Mouse (Mus musculus): ENCODE measurements around the gene Prpf31. TPM values are rescaled to one million over a fixed set of nuclear protein-coding genes. Genes with fewer than 3 reads are reported as not detected.
A peak's percentile ranks its signal among the peaks of the same experiment; 100 is the strongest.

Gene Prpf31
- polyA plus RNA-seq, 1 experiment from 2014 or later, result 79.5 TPM

GRCm38 (mm10) chr7:3666921-3667391 lies 37.2 kb downstream of the Prpf31 start:
- WGBS, result 19% methylated on average over 14 of the region's 14 CpGs
- Histone ChIP-seq H3K4me3 (replicated peaks; ENCODE audit: low read length) (no peak overlapping the region), H3K4me1 (replicated peaks; ENCODE audit: control insufficient read depth, insufficient read depth, low read length) (peaks cover 15% of the 10 kb centered on the region), H3K27me3 (ENCODE audit: control insufficient read depth, insufficient read depth, low read length) (no peaks in the 10 kb centered on the region), H3K9me3 (ENCODE audit: control insufficient read depth, low read length) (no peaks in the 10 kb centered on the region), H3K36me3 (replicated peaks; ENCODE audit: control insufficient read depth, insufficient read depth) (peaks cover 13% of the 10 kb centered on the region), H3K27ac (no peak overlapping the region), H3K4me2 (replicated peaks) (no peak overlapping the region), H3K9ac (no peak overlapping the region)
- no peak for ATAC-seq (ENCODE audit: low FRiP score)
- DNase-seq (ENCODE audit: low spot score), result no peak

GRCm38 (mm10) chr7:3674507-3675227 lies 44.9 kb downstream of the Prpf31 start:
- Histone ChIP-seq H3K9ac (no peak overlapping the region), H3K4me1 (replicated peaks; ENCODE audit: control insufficient read depth, insufficient read depth, low read length) (no peaks in the 10 kb centered on the region), H3K4me3 (replicated peaks; ENCODE audit: low read length) (no peak overlapping the region), H3K36me3 (replicated peaks; ENCODE audit: control insufficient read depth, insufficient read depth) (peaks cover 15% of the 10 kb centered on the region), H3K27me3 (ENCODE audit: control insufficient read depth, insufficient read depth, low read length) (no peaks in the 10 kb centered on the region), H3K27ac (no peak overlapping the region), H3K4me2 (replicated peaks) (no peak overlapping the region), H3K9me3 (ENCODE audit: control insufficient read depth, low read length) (no peaks in the 10 kb centered on the region)
- DNase-seq (ENCODE audit: low spot score), result peak; percentile 90
- peak; percentile 87 for ATAC-seq (ENCODE audit: low FRiP score)
- whole genome bisulfite sequencing, result 71% methylated on average over 10 of the region's 10 CpGs

GRCm38 (mm10) chr7:3675228-3675548 lies 45.4 kb downstream of the Prpf31 start:
- Histone ChIP-seq H3K27me3 (ENCODE audit: control insufficient read depth, insufficient read depth, low read length) (no peaks in the 10 kb centered on the region), H3K27ac (no peak overlapping the region), H3K9me3 (ENCODE audit: control insufficient read depth, low read length) (no peaks in the 10 kb centered on the region), H3K36me3 (replicated peaks; ENCODE audit: control insufficient read depth, insufficient read depth) (peaks cover 21% of the 10 kb centered on the region), H3K4me3 (replicated peaks; ENCODE audit: low read length) (no peak overlapping the region), H3K4me1 (replicated peaks; ENCODE audit: control insufficient read depth, insufficient read depth, low read length) (no peaks in the 10 kb centered on the region), H3K4me2 (replicated peaks) (no peak overlapping the region), H3K9ac (no peak overlapping the region)
- DNase-seq (ENCODE audit: low spot score), result no peak
- WGBS, result 74% methylated on average over 3 of the region's 3 CpGs
- ATAC-seq (ENCODE audit: low FRiP score), result no peak; the same call in 1 of the 2 replicates

GRCm38 (mm10) chr7:3676371-3676770 lies 46.6 kb downstream of the Prpf31 start:
- no peak overlapping the region for H3K4me3 ChIP-seq (replicated peaks; ENCODE audit: low read length)
- no peak overlapping the region for H3K4me2 ChIP-seq (replicated peaks)
- 91% methylated on average over 12 of the region's 12 CpGs for WGBS
- H3K27ac ChIP-seq, result no peak overlapping the region
- peaks cover 29% of the 10 kb centered on the region for H3K36me3 ChIP-seq (replicated peaks; ENCODE audit: control insufficient read depth, insufficient read depth)
- DNase-seq (ENCODE audit: low spot score) (no peak), ATAC-seq (ENCODE audit: low FRiP score) (no peak)
- no peaks in the 10 kb centered on the region for H3K27me3 ChIP-seq (ENCODE audit: control insufficient read depth, insufficient read depth, low read length)
- H3K9me3 ChIP-seq (ENCODE audit: control insufficient read depth, low read length), result no peaks in the 10 kb centered on the region
- H3K4me1 ChIP-seq (replicated peaks; ENCODE audit: control insufficient read depth, insufficient read depth, low read length), result no peaks in the 10 kb centered on the region
- no peak overlapping the region for H3K9ac ChIP-seq

GRCm38 (mm10) chr7:3677342-3677741 lies 47.6 kb downstream of the Prpf31 start, which contains the start of gene Tmc4:
Gene Tmc4 (minus strand): TSS chr7:3677553.
- Histone ChIP-seq H3K4me1 (replicated peaks; ENCODE audit: control insufficient read depth, insufficient read depth, low read length) (no peaks in the 10 kb centered on the region), H3K36me3 (replicated peaks; ENCODE audit: control insufficient read depth, insufficient read depth) (peaks cover 31% of the 10 kb centered on the region), H3K4me3 (replicated peaks; ENCODE audit: low read length) (no peak within 1 kb of the TSS), H3K27ac (no peak within 1 kb of the TSS), H3K4me2 (replicated peaks) (no peak within 1 kb of the TSS), H3K9me3 (ENCODE audit: control insufficient read depth, low read length) (no peaks in the 10 kb centered on the region), H3K9ac (no peak within 1 kb of the TSS), H3K27me3 (ENCODE audit: control insufficient read depth, insufficient read depth, low read length) (no peaks in the 10 kb centered on the region)
- DNase-seq (ENCODE audit: low spot score) (no peak), ATAC-seq (ENCODE audit: low FRiP score) (no peak)
- WGBS, result 65% methylated on average over 9 of the region's 9 CpGs

- Histone ChIP-seq H3K36me3 (replicated peaks; ENCODE audit: control insufficient read depth, insufficient read depth) (peaks cover 63% of the 10 kb centered on the region), H3K4me2 (replicated peaks) (no peak overlapping the region), H3K4me1 (replicated peaks; ENCODE audit: control insufficient read depth, insufficient read depth, low read length) (peaks cover 10% of the 10 kb centered on the region; the same call in 1 of the 2 replicates), H3K9me3 (ENCODE audit: control insufficient read depth, low read length) (no peaks in the 10 kb centered on the region), H3K27me3 (ENCODE audit: control insufficient read depth, insufficient read depth, low read length) (no peaks in the 10 kb centered on the region), H3K9ac (no peak overlapping the region), H3K4me3 (replicated peaks; ENCODE audit: low read length) (no peak overlapping the region), H3K27ac (peak overlapping the region; percentile 73)
- 48% methylated on average over 10 of the region's 10 CpGs for WGBS
- DNase-seq (ENCODE audit: low spot score), result peak; percentile 53
- peak; percentile 76 for ATAC-seq (ENCODE audit: low FRiP score)
These were observed 54.2 kb downstream of the Prpf31 start for GRCm38 (mm10) chr7:3683908-3684550.

- WGBS, result 67% methylated on average over 8 of the region's 8 CpGs
- Histone ChIP-seq H3K27me3 (ENCODE audit: control insufficient read depth, insufficient read depth, low read length) (no peaks in the 10 kb centered on the region), H3K4me1 (replicated peaks; ENCODE audit: control insufficient read depth, insufficient read depth, low read length) (peaks cover 10% of the 10 kb centered on the region; the same call in 1 of the 2 replicates), H3K9ac (no peak overlapping the region), H3K36me3 (replicated peaks; ENCODE audit: control insufficient read depth, insufficient read depth) (peaks cover 62% of the 10 kb centered on the region), H3K27ac (peak overlapping the region; percentile 73), H3K4me2 (replicated peaks) (no peak overlapping the region), H3K4me3 (replicated peaks; ENCODE audit: low read length) (no peak overlapping the region), H3K9me3 (ENCODE audit: control insufficient read depth, low read length) (no peaks in the 10 kb centered on the region)
- no peak for ATAC-seq (ENCODE audit: low FRiP score)
- DNase-seq (ENCODE audit: low spot score), result no peak
These were observed 54.9 kb downstream of the Prpf31 start for GRCm38 (mm10) chr7:3684698-3685097.

GRCm38 (mm10) chr7:3685400-3686187 lies 55.8 kb downstream of the Prpf31 start:
- no peaks in the 10 kb centered on the region for H3K9me3 ChIP-seq (ENCODE audit: control insufficient read depth, low read length)
- no peak overlapping the region for H3K4me2 ChIP-seq (replicated peaks)
- DNase-seq (ENCODE audit: low spot score), result no peak
- peaks cover 62% of the 10 kb centered on the region for H3K36me3 ChIP-seq (replicated peaks; ENCODE audit: control insufficient read depth, insufficient read depth)
- 78% methylated on average over 31 of the region's 31 CpGs for WGBS
- ATAC-seq (ENCODE audit: low FRiP score), result 0 out of 2 replicates have a peak, but pooled peaks have one; percentile 21
- no peak overlapping the region for H3K27ac ChIP-seq
- no peak overlapping the region for H3K9ac ChIP-seq
- no peak overlapping the region for H3K4me3 ChIP-seq (replicated peaks; ENCODE audit: low read length)
- H3K4me1 ChIP-seq (replicated peaks; ENCODE audit: control insufficient read depth, insufficient read depth, low read length), result peaks cover 10% of the 10 kb centered on the region; the same call in 1 of the 2 replicates
- no peaks in the 10 kb centered on the region for H3K27me3 ChIP-seq (ENCODE audit: control insufficient read depth, insufficient read depth, low read length)

- Histone ChIP-seq H3K36me3 (replicated peaks; ENCODE audit: control insufficient read depth, insufficient read depth) (peaks cover 40% of the 10 kb centered on the region), H3K27me3 (ENCODE audit: control insufficient read depth, insufficient read depth, low read length) (no peaks in the 10 kb centered on the region), H3K27ac (peak overlapping the region; percentile 93; the same call in 1 of the 2 replicates), H3K4me3 (replicated peaks; ENCODE audit: low read length) (peak overlapping the region; percentile 88), H3K4me1 (replicated peaks; ENCODE audit: control insufficient read depth, insufficient read depth, low read length) (peaks cover 19% of the 10 kb centered on the region), H3K9ac (peak overlapping the region; percentile 93), H3K4me2 (replicated peaks) (peak overlapping the region; percentile 88), H3K9me3 (ENCODE audit: control insufficient read depth, low read length) (no peaks in the 10 kb centered on the region)
- 38% methylated on average over 3 of the region's 3 CpGs for WGBS
- no peak for DNase-seq (ENCODE audit: low spot score)
- no peak for ATAC-seq (ENCODE audit: low FRiP score)
These were observed 62.1 kb downstream of the Prpf31 start for GRCm38 (mm10) chr7:3691919-3692318.
